ENCODE assay signal across 26 mouse cellular contexts in the genomic region with DNA sequence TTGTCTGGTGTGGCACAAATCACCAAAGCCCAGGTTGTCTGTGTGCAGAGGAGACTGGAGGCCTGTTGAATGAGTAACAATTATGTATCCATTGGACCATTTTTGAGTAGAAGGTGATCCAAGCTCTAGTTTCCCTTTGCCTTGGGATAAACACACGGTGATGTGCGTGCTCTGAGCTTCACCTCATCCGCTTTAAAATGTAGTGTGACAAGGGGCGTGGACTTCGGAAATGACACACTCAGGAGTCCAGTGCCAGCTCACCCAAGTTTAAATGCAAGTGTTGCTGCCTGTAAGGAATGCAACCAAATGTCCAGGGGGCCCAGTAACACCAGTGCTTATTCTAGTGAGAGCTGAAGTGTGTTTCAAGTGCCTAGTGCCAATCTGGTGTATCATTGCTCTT.
DNase-seq lines count a peak whose midpoint lies in the region; ATAC-seq lines count a peak whose summit lies in the region.
"Had no signal": no experiment of that assay in that cellular context is flagged by ENCODE, and none has a peak within 500 bp of the region (broad histone marks: within the 10 kb centered on the region; RNA-seq: fewer than 3 reads in every experiment).

No protein-coding gene starts in this region.

- no peak overlapping the region for H3K4me3 ChIP-seq in midbrain, embryonic 11.5 days (ENCODE audit: low read depth, low read length)
- H3K4me3 ChIP-seq in midbrain, embryonic 10.5 days, result no peak overlapping the region
- H3K4me3 ChIP-seq: embryonic facial prominence, embryonic 12.5 days; forebrain, embryonic 13.5 days; forebrain, embryonic 15.5 days had no signal

- no peaks in the 10 kb centered on the region for H3K9me3 ChIP-seq in midbrain, embryonic 11.5 days (ENCODE audit: control insufficient read depth, low read length)
- H3K9me3 ChIP-seq in midbrain, embryonic 10.5 days (replicated peaks), result no peaks in the 10 kb centered on the region
- H3K9me3 ChIP-seq: embryonic facial prominence, embryonic 12.5 days; forebrain, embryonic 13.5 days; forebrain, embryonic 15.5 days; G1E had no signal

- no peak overlapping the region for H3K9ac ChIP-seq in midbrain, embryonic 11.5 days (ENCODE audit: low read length)
- H3K9ac ChIP-seq: embryonic facial prominence, embryonic 12.5 days; forebrain, embryonic 13.5 days; forebrain, embryonic 15.5 days; forebrain, postnatal 0 days had no signal

- H3K27ac ChIP-seq in midbrain, embryonic 11.5 days (ENCODE audit: low read depth, low read length), result no peak overlapping the region
- no peak overlapping the region for H3K27ac ChIP-seq in midbrain, embryonic 10.5 days (replicated peaks)
- H3K27ac ChIP-seq: embryonic facial prominence, embryonic 12.5 days; forebrain, embryonic 13.5 days; forebrain, embryonic 15.5 days had no signal

- no peak overlapping the region for H3K4me2 ChIP-seq in midbrain, embryonic 11.5 days
- H3K4me2 ChIP-seq: embryonic facial prominence, embryonic 12.5 days; forebrain, embryonic 13.5 days; forebrain, embryonic 15.5 days had no signal

- peak; percentile 73 for DNase-seq in heart, adult 11 months
- no peak for DNase-seq in heart, postnatal 36 days
- peak; percentile 77 for DNase-seq in midbrain, embryonic 11.5 days (ENCODE audit: low spot score, missing footprints)
- no peak for DNase-seq in midbrain, embryonic 10.5 days (ENCODE audit: low spot score)
- peak; percentile 12 for DNase-seq in testis, postnatal 10 days (ENCODE audit: low spot score)
- DNase-seq in testis, postnatal 14 days (ENCODE audit: low spot score), result no peak
- DNase-seq: adrenal gland, adult 2 months; adrenal gland, postnatal 10 days; adrenal gland, postnatal 25 days; B cell, adult 2 months; cerebellum, adult 11 months; cerebellum, adult 18-20 months; cerebellum, adult 8-10 months; cerebellum, adult 9-11 months; cerebellum, postnatal 14 days; cerebellum, postnatal 36 days; embryo, embryonic 11 days; forebrain, postnatal 0 days had no signal

- H3K27me3 ChIP-seq in midbrain, embryonic 11.5 days (ENCODE audit: control insufficient read depth, insufficient read depth, low read length), result peaks cover 78% of the 10 kb centered on the region
- H3K27me3 ChIP-seq in midbrain, embryonic 10.5 days (ENCODE audit: low read depth, poor library complexity, severe bottlenecking), result peaks cover 100% of the 10 kb centered on the region
- H3K27me3 ChIP-seq: CH12.LX had no signal

- no peaks in the 10 kb centered on the region for H3K36me3 ChIP-seq in midbrain, embryonic 11.5 days (ENCODE audit: control insufficient read depth, insufficient read depth, low read length)
- no peaks in the 10 kb centered on the region for H3K36me3 ChIP-seq in midbrain, embryonic 10.5 days
- H3K36me3 ChIP-seq: embryonic facial prominence, embryonic 12.5 days; forebrain, embryonic 15.5 days; G1E had no signal

- 81% methylated on average over 5 of the region's 5 CpGs for WGBS in midbrain, embryonic 11.5 days
- WGBS in midbrain, embryonic 10.5 days, result 91% methylated on average over 5 of the region's 5 CpGs

- peaks cover 16% of the 10 kb centered on the region for H3K4me1 ChIP-seq in midbrain, embryonic 11.5 days (ENCODE audit: control insufficient read depth, insufficient read depth, low read length)
- H3K4me1 ChIP-seq in midbrain, embryonic 10.5 days, result peaks cover 33% of the 10 kb centered on the region

- ATAC-seq in midbrain, embryonic 11.5 days (ENCODE audit: low FRiP score), result no peak
- ATAC-seq: activated CD4-positive, CD25-positive, alpha-beta regulatory T cell, adult 4 months; CD4-positive, CD25-positive, alpha-beta regulatory T cell, adult 4 months; forebrain, embryonic 13.5 days; forebrain, embryonic 15.5 days; forebrain, postnatal 0 days; Patski had no signal

- intact Hi-C loops in heart, postnatal 36 days (cut with DNase I), result no loop called here

Comparison
In these comparisons a context has a peak if more than half of its experiments do, and no peak if none do; other contexts are left out.
1. DNase-seq: peak in heart, adult 11 months (single experiment), midbrain, embryonic 11.5 days (single experiment) and testis, postnatal 10 days (single experiment); none in heart, postnatal 36 days (0 of 2), midbrain, embryonic 10.5 days (single experiment) and testis, postnatal 14 days (single experiment).